Mouse (Mus musculus) common myeloid progenitor, adult 5-6 weeks (primary cell): ENCODE data around the gene Fgfr2. TPM values are rescaled to one million over a fixed set of nuclear protein-coding genes. Genes with fewer than 3 reads are reported as not detected.

Source experiments
- ATAC-seq: replicated peaks from 2 replicates; pipeline ENCODE4 v1.8.0; 2016; ENCODE audit warnings: low read depth, mild to moderate bottlenecking, moderate TSS enrichment, inconsistent platforms; ENCODE audit not compliant: poor library complexity, severe bottlenecking
- total RNA-seq: library from RNA; stranded (forward); fragments of 200-1000, 187-1606 nt; gene quantifications from 2 replicates; pipeline ENCODE4 v1.2.3, GENCODE M21; 2017

Fgfr2 gene
- total RNA-seq, 1 experiment from 2014 or later: not detected

DNA sequence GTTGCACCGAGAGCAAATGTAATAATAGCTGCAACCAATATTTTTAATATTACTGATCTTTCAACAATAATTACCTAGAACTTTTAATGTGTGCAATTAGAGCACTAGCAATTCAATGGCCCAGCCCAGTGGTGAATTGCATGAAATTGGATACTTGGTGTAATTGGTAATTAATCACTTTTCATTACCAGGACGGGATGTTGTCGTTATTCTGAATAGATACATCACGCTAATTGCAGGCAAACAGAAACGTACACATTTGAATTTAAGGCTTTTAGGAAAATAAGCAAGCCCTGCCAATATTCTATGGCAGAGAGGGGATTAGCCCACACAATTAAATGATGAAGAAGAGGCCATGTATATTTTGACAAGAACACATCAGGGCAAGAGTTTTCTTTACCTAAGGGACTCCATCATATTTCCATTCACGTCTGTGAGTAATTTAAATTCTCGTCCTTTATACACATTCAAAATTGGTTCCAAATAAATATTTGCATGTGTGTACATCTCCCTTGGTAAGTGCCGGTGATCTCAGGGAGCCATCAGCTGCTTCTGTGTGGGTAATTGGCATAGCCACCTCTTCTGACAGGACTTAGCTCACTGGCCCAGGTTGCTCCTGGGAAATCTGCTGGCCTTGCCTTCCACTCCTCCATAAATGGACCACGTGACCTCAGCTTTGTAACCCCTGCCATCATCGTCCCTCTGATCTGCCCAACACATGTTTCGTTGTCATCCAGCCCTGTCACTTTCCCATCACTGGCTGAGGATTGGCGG is 1471.0 kb downstream of the Fgfr2 start:
- ATAC-seq: no peak

- ATAC-seq: no peak
Observed at GRCm38 (mm10) chr7:131650277-131650676, 1472.9 kb downstream of the Fgfr2 start.

- no peak for ATAC-seq
Observed at GRCm38 (mm10) chr7:131648276-131648675, 1474.9 kb downstream of the Fgfr2 start.

- no peak for ATAC-seq
Observed at GRCm38 (mm10) chr7:131647583-131647982, 1475.6 kb downstream of the Fgfr2 start.

DNA sequence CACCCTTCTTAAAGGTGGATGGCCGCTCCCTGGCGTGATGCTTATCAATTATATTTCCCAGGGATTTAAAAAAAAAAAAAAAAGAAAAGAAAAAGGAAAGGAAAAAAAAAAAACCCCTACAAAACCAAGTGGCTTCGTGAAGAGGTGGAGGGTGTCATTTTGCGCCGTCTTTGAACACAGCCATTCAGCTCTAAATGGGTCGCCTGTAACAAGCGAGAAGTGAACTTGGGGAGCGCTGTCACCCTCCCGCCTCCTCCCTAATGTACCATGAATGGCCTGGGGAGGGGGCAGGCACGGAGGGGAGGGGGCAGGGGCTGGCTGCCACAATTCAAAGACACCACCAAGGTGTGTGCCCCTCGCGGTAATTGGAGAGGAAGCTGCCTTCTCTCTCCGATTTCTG is 1478.6 kb downstream of the Fgfr2 start:
- ATAC-seq: no peak

GRCm38 (mm10) chr7:131644051-131644450 is 1479.1 kb downstream of the Fgfr2 start:
- ATAC-seq: no peak

- ATAC-seq: no peak
Observed at GRCm38 (mm10) chr7:131643341-131643840, 1479.8 kb downstream of the Fgfr2 start.

- ATAC-seq: no peak
Observed at GRCm38 (mm10) chr7:131629562-131629961, 1493.6 kb downstream of the Fgfr2 start.

DNA sequence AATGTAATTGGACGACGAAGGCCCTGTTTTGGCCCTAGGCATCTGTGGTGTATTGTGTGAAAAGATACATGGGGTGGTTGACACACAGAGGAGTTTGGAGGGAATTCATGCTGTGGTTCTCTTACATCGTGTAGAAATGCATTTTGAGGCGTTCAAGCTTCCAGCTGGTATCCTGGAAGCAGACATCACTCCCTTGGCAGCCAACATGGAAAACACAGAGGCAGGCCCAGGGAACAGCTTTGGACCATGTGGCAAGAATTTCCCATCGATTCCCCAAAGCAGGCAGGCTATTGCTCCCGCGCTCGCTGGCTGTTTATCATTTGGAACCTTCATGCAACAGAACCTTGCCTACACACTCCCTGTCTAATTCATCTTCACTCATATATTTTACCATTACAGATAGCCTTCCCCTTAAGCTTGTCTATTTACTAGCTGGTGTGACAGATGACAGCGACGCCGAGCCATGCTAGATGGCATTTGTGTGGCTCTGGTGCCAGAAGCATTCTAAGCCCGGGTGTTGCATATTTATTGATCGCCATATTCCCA is 1494.2 kb downstream of the Fgfr2 start:
- ATAC-seq: no peak

DNA sequence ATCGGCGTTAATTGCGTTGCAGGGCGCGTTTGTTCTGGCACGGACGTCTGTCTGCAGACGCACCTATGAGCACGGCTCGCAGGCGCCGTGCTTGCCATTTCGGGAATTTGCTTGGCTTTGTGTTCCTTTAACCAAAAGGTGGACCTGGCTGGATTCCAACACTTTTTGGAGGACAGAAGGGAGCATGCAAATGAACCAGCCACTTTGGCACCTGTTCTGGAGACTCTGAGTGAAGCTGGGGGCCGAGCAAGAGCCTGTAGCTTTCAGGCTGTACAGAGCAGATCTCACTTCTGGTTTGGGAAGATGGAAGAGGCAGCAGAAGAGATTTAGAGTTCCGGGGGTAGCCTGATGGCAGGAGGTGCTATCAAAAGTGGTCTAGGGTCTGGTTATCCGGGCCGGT is 1494.8 kb downstream of the Fgfr2 start:
- no peak for ATAC-seq

DNA sequence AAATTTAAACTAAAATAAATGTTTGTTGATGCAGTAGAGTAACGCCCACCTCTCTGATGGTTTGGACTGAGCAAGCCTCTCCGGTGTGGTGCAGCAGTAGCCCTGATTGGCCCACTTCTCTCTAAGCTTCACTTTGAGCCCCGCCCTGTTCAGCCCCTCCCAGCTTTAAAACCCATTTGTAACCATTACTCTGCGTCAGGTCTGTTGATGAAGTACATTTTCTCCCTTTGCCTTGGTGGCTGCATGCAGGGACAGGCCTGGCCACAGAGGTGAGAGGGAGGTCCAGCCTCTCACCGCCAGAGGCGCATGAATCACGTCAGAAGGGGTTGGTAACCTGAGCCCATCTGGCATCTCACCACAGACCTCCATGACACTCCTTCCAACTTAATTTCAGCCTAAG is 1513.5 kb downstream of the Fgfr2 start:
- no peak for ATAC-seq

- no peak for ATAC-seq
Observed at GRCm38 (mm10) chr7:131608049-131608448, 1515.1 kb downstream of the Fgfr2 start.

GRCm38 (mm10) chr7:131605481-131605880 is 1517.7 kb downstream of the Fgfr2 start:
- ATAC-seq: no peak

- ATAC-seq: no peak
Observed at GRCm38 (mm10) chr7:131604946-131605345, 1518.2 kb downstream of the Fgfr2 start.

GRCm38 (mm10) chr7:131603186-131603585 is 1520.0 kb downstream of the Fgfr2 start:
- ATAC-seq: no peak

DNA sequence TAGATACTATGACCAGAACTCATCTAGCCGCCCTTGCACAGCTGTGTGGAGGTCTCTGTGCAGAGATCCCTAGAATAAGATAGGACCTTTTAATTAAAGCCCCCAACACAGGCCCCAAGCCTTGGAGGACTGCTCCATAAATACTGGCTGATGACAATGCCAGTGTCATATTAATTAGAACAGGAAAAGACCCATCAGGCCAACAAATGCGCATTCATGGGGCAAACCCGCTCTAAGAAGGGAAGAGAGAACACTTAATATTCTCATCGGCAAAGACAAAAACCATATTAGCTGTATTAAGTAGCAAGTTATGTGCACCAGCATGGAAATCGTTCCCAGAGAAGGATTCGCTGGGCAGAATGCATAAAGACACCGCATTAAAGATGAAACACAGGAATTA is 1521.0 kb downstream of the Fgfr2 start:
- ATAC-seq: no peak

GRCm38 (mm10) chr7:131598483-131598824 is 1524.7 kb downstream of the Fgfr2 start:
- no peak for ATAC-seq

DNA sequence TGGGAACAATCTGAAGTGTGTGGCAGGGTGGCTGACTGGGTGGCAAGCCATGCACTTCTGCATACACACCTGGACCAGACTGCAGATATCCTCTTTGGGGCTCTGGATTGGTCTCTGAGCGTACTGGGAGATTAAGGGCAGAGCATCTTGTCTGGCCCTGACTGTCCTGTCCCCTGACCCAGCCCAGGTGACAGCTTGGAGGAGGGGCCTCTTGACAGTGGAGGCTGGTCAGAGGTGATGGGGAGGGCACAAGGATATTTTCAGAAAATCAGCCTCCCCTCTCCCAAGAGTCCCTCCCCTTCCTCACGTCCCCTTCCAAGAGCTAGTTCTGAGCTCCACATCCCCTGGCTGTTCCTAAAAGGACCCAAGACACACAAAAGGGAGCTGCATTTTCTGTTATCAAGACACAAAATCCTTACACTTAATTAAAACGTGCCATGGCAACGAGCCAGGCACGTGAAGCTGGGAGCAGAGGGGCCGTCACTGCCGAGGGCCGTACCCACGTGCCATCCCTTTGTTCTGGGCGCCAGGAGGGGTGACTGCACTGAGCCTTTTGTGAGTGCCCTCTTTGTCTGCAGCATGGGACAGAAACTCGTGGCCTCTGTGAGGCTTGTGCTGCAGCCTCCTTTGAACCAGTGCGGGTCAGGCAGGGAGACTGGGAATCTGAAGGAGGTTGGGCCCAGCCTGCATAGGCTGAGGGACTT is 1525.2 kb downstream of the Fgfr2 start:
- ATAC-seq: no peak

DNA sequence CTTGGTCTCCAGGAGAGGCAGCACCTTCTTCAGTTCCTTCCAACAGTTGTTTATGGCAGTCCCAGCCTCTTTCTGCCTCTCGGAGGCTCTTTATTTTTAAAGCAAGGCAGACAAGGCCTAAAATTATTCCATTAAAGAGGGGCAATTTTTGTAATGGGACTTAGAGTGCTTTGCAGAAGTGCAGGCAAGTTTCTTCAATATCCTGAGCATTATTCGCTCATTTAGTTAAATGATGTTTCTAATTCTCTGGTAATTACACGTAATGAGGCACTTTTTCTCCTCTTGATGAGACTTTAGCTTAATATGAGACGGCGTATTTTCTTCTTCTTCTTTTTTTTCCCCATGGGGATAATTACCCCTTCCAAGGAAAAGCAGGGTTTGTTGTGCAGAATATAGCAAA is 1537.6 kb downstream of the Fgfr2 start:
- ATAC-seq: no peak

DNA sequence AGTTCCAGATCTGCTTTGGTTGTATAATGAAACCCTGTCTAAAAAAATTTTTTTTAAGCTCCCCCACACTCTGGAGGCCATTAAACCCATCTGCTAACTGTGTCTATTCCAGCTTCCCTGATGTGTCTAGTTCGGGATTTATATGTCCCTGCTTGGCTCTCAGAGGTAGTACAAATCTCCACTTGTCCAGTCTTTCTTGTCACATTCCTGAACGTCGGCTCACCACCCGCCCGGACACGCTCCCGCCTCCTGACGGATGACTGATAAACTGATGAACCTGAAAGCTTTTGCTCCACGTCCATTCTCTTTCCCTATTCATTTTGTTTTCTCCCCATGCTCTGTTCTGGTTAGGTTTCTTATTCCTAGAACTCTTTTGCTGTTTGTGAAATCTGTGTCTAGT is 1541.0 kb downstream of the Fgfr2 start:
- ATAC-seq: no peak

GRCm38 (mm10) chr7:131575246-131575645 is 1547.9 kb downstream of the Fgfr2 start:
- ATAC-seq: no peak
